Mouse (Mus musculus): ENCODE measurements around the gene Mllt11.

The Mllt11 gene

DNA sequence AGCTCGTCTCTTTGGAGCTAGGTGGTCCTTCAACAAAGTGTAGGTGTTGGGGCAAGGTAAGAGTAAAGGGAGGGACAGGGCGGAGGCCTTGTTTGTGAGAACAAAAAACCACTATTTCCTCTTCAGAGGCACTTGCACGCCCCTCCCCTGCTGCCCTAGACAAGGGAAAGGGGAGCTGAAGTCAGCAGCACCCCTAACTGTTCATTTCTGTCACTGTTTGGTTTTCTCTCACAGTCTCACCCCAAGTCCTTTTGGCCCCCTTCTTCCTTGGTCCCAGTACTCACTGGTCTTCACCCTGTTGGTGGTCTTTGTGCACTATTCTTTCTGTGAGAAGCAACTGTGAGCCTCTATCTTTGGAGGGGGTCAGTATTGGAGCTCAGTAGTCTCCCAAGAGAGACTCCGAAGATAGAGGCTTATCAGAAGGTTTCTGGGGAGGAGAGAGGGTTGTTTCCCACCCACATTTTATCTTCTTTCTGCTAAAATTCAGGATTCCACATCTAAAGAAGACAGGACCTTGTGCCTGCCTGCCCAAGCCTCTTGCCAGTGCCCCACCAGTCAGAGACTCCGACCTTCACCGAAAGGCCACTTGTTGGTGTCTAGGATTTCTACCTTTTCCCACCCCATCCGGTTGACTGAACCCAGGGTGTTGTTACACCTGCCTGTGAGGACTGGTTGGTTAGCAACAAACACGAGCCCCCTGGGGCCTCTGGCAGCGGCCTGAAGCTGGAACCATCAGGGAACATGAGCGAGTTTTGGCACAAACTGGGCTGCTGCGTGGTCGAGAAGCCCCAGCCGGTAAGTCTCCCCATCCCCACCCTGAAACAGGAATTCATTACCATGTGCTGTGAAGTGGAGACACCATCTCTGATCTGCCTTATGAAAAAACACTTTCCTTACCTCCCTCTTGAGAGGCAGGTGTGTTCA lies at the start of gene Mllt11:
TSS of gene Mllt11 (minus strand) at position 874 of the 924 bp plus-strand sequence.
- no peak for DNase-seq (ENCODE audit: low spot score)

DNA sequence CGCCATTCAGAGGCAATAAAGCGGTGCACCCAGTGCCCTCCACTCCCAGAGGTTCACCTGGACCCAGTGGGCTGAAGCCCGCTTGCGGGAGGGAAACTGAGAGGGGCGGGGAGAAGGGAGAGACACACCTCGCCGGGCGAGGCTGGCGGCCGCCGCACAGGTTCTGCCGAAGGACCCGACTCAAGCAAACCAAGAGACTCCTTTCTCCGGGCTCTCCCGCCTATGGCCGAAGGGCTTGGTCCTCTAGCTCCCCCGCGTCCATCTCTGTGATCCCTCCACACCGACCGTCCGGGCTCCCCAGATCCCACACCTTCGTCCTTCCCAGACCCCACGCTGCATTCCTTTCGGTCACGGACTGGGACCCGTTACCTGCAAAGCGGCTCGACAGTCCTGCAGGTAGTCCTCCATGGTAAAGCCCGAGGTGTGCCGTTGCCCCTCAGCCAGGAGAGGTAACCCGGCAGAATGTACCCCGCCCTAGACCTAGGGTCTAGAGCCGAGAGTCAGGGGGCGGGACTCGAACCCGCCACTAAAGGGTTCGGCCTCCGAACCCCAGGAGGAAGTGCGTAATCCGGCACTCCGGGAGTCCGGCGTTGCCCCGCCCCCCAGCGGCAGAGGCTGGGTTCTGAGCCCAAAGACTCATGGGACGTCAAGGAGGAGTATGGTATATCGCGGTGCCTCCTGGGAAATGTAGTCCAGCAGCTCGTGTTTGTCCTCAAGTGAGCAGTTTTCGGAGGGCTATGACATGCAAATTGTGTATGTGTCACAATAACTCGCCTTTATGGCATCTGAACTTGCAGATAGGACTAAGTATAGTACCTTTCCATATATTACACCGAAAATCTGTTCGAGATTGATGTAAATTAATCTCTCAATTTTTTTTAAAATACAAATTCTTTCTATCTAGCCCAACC lies 49.5 kb upstream of the Mllt11 start, which contains the start of the genes Mindy1 and Prune1:
TSS of gene Mindy1 (plus strand) at position 130 of the 911 bp plus-strand sequence.
TSS of gene Prune1 (minus strand) at position 861 of the 911 bp plus-strand sequence.
- DNase-seq (ENCODE audit: low spot score): peak; percentile 98

DNA sequence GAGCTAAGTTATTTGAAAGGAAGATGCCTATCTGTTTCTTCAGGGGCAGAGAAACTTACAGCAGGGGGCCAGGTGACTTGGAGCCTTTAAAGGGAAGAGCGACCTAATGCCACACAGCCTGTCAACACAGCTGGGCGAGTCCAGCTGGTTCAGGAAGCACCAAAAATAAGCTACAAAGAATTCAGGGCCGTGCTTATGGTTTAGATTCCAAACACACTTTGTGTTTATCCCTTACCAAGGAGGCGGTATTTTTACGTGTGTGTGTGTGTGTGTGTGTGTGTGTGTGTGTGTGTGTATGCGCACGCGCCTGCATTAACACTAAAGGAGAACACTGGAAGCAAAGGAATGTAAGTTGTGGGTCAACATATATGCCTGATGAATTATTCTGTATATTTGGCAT lies 48.8 kb upstream of the Mllt11 start:
- peak; percentile 53 for DNase-seq (ENCODE audit: low spot score)

GRCm38 (mm10) chr3:95277149-95277551 lies 45.2 kb upstream of the Mllt11 start:
- no peak for DNase-seq (ENCODE audit: low spot score)

DNA sequence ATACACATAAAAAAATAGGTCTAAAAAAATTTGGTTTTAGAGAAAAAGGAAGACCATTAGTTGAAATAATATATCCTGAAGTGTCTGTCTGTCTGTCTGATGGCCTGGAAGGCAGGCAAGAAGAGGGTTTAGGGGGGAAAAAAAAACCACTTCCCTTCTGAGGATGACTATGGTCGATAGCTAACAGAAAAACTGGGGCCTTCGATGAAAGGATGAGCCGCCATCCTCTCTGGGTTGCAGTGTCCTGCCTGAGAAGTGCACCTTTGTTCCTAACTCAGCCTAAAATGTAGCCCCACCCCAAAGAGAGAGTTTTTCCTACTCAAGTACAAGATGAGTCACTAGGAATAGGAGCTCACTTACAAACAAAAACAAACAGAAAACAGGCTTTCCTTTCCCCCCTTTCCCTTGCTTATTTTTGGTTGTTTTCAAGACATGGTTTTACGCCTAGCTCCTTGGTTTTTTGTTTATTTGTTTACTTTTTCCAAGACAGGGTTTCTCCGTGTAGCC lies 44.5 kb upstream of the Mllt11 start:
- no peak for DNase-seq (ENCODE audit: low spot score)

- no peak for DNase-seq (ENCODE audit: low spot score)
These were observed 43.2 kb upstream of the Mllt11 start for GRCm38 (mm10) chr3:95275161-95275560.

DNA sequence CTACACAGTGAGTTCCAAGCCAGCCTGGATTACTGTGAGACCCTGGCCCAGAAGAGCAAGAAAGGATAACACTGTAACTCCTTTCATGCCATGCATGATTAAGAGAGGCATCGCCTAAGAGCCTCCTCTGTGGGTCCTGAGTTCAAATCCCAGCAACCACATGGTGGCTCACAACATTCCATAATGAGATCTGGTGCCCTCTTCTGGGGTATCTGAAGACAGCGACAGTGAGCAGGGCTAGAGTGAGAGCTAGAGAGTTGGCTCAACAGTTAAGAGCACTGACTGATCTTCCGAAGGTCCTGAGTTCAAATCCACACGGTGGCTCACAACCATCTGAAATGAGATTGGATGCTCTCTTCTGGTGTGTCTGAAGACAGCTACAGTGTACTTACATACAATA lies 42.5 kb upstream of the Mllt11 start:
- DNase-seq (ENCODE audit: low spot score): no peak

DNA sequence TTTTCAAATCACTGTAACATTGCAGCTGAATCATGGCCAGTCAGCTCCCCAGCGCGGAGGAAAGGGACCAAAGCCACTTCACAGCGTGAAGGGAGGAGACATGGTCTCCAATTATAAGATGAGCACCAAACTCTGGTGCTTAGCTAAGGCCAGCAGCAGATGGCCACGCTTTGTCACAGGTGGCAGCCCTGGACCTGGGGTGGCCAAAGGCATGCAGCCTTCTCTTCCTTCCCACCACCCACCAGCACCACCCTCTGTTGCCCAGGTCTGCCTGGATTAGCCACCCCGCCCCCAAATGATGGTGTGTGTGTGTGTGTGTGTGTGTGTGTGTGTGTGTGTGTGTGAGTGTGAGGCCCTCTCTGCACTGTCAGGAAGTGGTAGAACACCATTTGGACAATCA lies 41.5 kb upstream of the Mllt11 start:
- no peak for DNase-seq (ENCODE audit: low spot score)

GRCm38 (mm10) chr3:95270766-95271364 lies 38.9 kb upstream of the Mllt11 start:
- peak; percentile 78 for DNase-seq (ENCODE audit: low spot score)

DNA sequence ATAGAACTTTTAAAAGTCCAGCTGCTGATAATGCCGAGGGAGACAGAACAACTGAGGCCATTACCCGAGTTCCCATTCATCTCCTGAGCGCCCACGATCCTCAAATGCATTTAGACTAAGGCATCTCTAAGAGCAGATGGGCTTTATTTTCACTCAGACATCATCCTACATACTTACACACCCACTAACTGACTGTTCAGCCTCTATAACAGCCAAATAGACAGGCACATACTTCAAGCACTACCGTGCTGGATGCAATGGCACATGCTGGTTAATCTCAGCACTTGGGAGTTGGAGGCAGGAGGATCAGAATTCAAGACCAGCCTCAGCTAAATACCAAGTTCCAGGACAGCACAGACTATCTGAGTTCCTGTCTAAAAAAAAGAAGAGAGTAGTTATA lies 37.8 kb upstream of the Mllt11 start:
- no peak for DNase-seq (ENCODE audit: low spot score)

DNA sequence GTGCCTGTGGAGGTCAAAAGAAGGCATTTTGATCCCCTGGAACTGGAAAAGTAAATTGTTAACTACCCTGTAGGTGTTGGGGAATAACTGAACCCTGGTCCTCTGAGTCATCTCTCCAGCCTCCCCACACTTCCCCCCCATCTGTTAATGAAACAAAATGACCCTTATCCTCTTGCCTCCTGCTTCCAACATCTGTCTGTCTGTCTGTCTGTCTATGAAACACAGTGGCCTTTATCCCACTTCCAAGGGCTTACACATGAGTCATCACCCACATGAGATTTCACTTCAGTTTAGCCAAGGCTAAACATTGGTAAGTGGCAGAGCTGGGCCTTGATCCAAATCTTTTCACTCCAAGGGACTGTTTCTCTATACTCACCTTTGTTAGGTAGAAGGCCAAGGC lies 35.9 kb upstream of the Mllt11 start:
- DNase-seq (ENCODE audit: low spot score): peak; percentile 67

GRCm38 (mm10) chr3:95266052-95266451 lies 34.1 kb upstream of the Mllt11 start:
- DNase-seq (ENCODE audit: low spot score): no peak

- DNase-seq (ENCODE audit: low spot score): no peak
These were observed 32.8 kb upstream of the Mllt11 start for GRCm38 (mm10) chr3:95264724-95265123.

DNA sequence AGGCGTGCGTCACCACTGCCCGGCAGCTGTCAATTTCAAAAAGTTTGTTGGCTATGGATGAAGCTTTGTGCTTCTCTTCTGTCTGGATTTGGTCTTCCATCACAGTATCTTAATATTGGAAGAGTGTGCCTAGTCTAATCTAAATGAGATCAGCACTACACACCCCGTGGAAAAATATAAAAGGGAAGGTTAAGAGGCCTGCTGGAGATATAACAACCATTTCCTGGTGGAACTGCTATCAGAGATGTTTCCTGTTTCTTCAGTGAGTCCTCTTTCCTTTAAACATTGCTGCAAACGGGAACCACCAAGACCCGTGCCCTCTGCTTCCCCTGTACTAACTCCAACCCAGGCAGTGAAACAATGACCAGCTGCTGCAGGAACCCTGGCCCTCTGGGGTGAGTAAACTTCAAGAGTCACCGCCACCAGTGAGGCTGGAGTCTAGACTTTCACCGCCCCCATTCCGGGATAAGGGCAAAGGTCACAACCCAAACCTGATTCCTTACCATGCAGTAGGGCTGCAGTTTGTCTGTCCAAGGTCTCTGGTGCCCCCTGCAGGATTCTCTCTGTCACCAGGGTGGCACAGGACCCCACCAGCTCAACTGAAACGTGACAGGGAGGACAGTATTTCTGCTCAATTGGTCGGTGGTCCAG lies 31.2 kb upstream of the Mllt11 start:
- peak; percentile 68 for DNase-seq (ENCODE audit: low spot score)

GRCm38 (mm10) chr3:95261975-95262374 lies 30.0 kb upstream of the Mllt11 start:
- no peak for DNase-seq (ENCODE audit: low spot score)

GRCm38 (mm10) chr3:95256931-95257330 lies 25.0 kb upstream of the Mllt11 start:
- no peak for DNase-seq (ENCODE audit: low spot score)

DNA sequence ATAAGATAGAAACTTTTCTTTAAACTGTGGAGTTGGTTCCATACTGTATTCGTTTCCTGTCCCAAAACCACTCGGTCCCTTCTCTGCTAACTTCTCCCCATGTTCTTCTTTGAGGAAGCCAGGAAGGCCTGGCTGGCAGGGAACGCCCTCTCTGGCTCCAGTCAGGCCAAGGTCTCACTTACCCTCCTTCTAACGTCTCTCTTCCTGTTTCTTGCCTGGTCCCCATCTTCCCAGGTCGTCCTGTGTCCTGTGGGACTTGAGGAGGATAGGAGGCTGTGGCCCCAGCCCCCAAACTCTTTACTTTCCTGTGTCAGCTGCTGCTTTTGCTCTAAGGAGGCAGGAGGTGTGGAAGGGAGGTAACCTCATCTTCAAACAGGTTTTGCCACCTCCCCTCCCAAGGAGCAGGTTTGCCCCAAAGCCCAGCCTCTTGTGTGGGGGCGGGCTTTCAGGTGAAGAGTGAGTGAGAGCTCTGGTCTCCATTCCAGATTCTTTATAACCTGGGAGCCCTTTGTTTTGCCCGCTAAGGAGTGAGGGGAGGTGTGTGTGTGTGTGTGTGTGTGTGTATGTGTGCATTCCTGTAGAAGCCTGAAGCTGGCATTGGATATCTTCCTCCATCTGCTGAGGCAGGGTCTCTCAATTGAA lies 18.9 kb upstream of the Mllt11 start, which contains the start of gene Bnipl:
TSS of gene Bnipl (minus strand) at position 411 of the 642 bp plus-strand sequence.
- DNase-seq (ENCODE audit: low spot score): no peak

GRCm38 (mm10) chr3:95250361-95250760 lies 18.4 kb upstream of the Mllt11 start:
- no peak for DNase-seq (ENCODE audit: low spot score)

DNA sequence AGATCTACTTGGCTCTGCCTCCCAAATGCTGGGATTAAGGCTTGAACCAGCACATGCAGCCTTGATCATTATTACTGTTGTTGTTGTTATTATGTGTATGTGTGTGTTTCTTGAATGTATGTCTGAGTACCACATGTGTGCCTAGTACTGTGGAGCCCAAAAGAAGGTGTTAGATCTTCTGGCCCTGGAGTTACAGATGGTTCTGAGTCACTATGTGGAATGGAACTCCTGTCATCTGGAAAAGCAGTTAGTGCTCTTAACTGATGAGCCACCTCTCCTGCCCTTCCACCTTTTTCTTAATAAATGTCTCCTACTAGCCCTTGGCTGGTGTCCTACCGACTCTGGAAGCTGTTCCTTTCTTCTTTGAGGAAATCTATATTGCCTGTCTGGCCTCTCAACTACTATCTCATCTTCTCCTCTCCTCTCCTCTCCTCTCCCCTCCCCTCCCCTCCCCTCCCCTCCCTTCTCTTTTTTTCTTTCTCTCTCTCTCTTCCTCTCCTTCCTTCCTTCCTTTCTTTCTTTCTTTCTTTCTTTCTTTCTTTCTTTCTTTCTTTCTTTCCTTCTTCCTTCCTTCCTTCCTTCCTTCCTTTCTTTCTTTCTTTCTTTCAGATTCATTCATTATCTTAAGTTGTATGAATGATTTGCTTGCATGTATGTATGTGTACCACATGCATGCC lies 15.8 kb upstream of the Mllt11 start:
- no peak for DNase-seq (ENCODE audit: low spot score)

Measured in adipocyte (in vitro differentiated cells).